Comparison of ENCODE assay signal across 19 mouse cellular contexts in genomic region chr1:153559701-153560100, GRCm38 (mm10). TPM values are rescaled to one million over a fixed set of nuclear protein-coding genes. Genes with fewer than 3 reads are reported as not detected.
A peak's percentile ranks its signal among the peaks of the same experiment; 100 is the strongest.
DNase-seq lines count a peak whose midpoint lies in the region; ATAC-seq and TF ChIP-seq lines count a peak whose summit lies in the region.
"Had no signal": no experiment of that assay in that cellular context is flagged by ENCODE, and none has a peak within 500 bp of the region (broad histone marks: within the 10 kb centered on the region; RNA-seq: fewer than 3 reads in every experiment).

No protein-coding gene starts in this region.

- 0 out of 2 replicates have a peak, but pooled peaks cover 3% of the 10 kb centered on the region for H3K4me1 ChIP-seq in heart, embryonic 12.5 days (replicated peaks)
- H3K4me1 ChIP-seq in lung, postnatal 0 days (ENCODE audit: insufficient read depth, low read depth, low read length), result no peaks in the 10 kb centered on the region
- H3K4me1 ChIP-seq: heart, embryonic 15.5 days; megakaryocyte, embryonic 14.5 days; midbrain, embryonic 15.5 days; stomach, embryonic 15.5 days had no signal

- no peak overlapping the region for H3K9ac ChIP-seq in heart, embryonic 12.5 days
- no peak overlapping the region for H3K9ac ChIP-seq in lung, postnatal 0 days (replicated peaks; ENCODE audit: low read depth)
- H3K9ac ChIP-seq: embryonic facial prominence, embryonic 15.5 days; heart, embryonic 15.5 days; midbrain, embryonic 15.5 days; stomach, embryonic 15.5 days had no signal

- TF ChIP-seq EP300 in lung, postnatal 0 days (IDR thresholded peaks at IDR 0.05), result no peak

- no peaks in the 10 kb centered on the region for H3K36me3 ChIP-seq in heart, embryonic 12.5 days
- H3K36me3 ChIP-seq in lung, postnatal 0 days (ENCODE audit: insufficient read depth, low read length), result no peaks in the 10 kb centered on the region
- H3K36me3 ChIP-seq: embryonic facial prominence, embryonic 15.5 days; heart, embryonic 15.5 days; midbrain, embryonic 15.5 days; stomach, embryonic 15.5 days had no signal

- no peaks in the 10 kb centered on the region for H3K9me3 ChIP-seq in heart, embryonic 12.5 days (replicated peaks)
- H3K9me3 ChIP-seq in lung, postnatal 0 days (ENCODE audit: low read length), result no peaks in the 10 kb centered on the region
- H3K9me3 ChIP-seq: embryonic facial prominence, embryonic 15.5 days; heart, embryonic 15.5 days; megakaryocyte, embryonic 14.5 days; midbrain, embryonic 15.5 days; stomach, embryonic 15.5 days had no signal

- DNase-seq in adrenal gland, postnatal 36 days, result peak; percentile 21 to 25
- DNase-seq in adrenal gland, postnatal 25 days, result no peak
- DNase-seq in heart, postnatal 10 days, result peak; percentile 16 to 20
- peak; percentile 40 for DNase-seq in lung, postnatal 0 days (ENCODE audit: low spot score)
- DNase-seq in lung, adult 18-20 months, result no peak
- peak; percentile 13 for DNase-seq in naive thymus-derived CD4-positive, alpha-beta T cell, adult 2 months (ENCODE audit: low read depth)
- DNase-seq in frontal cortex, adult 2 months (ENCODE audit: extremely low spot score in 1 of 2, low spot score in 1 of 2), result no peak

- 0 out of 2 replicates have a peak, but pooled peaks cover 8% of the 10 kb centered on the region for H3K27me3 ChIP-seq in heart, embryonic 12.5 days (replicated peaks)
- H3K27me3 ChIP-seq in lung, postnatal 0 days (replicated peaks; ENCODE audit: insufficient read depth, low read length), result no peaks in the 10 kb centered on the region
- H3K27me3 ChIP-seq: embryonic facial prominence, embryonic 15.5 days; heart, embryonic 15.5 days; midbrain, embryonic 15.5 days; Patski; stomach, embryonic 15.5 days had no signal

- H3K4me2 ChIP-seq in heart, embryonic 12.5 days, result no peak overlapping the region
- H3K4me2 ChIP-seq in lung, postnatal 0 days (replicated peaks; ENCODE audit: low read depth, low read length), result no peak overlapping the region
- H3K4me2 ChIP-seq: embryonic facial prominence, embryonic 15.5 days; heart, embryonic 15.5 days; midbrain, embryonic 15.5 days; stomach, embryonic 15.5 days had no signal

- no peak for ATAC-seq in heart, embryonic 12.5 days (ENCODE audit: insufficient number of reproducible peaks, low FRiP score)
- ATAC-seq in lung, postnatal 0 days, result peak; percentile 55
- ATAC-seq: midbrain, embryonic 15.5 days; Patski had no signal

- WGBS in heart, embryonic 12.5 days, result 63% methylated on average over 7 of the region's 7 CpGs
- WGBS in lung, postnatal 0 days, result 55% methylated on average over 7 of the region's 7 CpGs

- TF ChIP-seq CTCF in lung, postnatal 0 days (IDR thresholded peaks at IDR 0.05), result no peak

- H3K27ac ChIP-seq in heart, embryonic 12.5 days (ENCODE audit: poor library complexity, severe bottlenecking), result no peak overlapping the region
- H3K27ac ChIP-seq in lung, postnatal 0 days (ENCODE audit: low read length), result no peak overlapping the region
- H3K27ac ChIP-seq: embryonic facial prominence, embryonic 15.5 days; heart, adult 2 months; heart, embryonic 15.5 days; kidney, postnatal 0 days; left cerebral cortex, adult 2 months; midbrain, embryonic 15.5 days; stomach, embryonic 15.5 days had no signal

- intact Hi-C loops in heart, postnatal 10 days (cut with DNase I), result loop anchor here (1.0 to 10.0 kb wide), 3 partner anchors 78 to 625 kb away; no protein-coding TSS in a partner anchor

- H3K4me3 ChIP-seq in heart, embryonic 12.5 days, result no peak overlapping the region
- no peak overlapping the region for H3K4me3 ChIP-seq in lung, postnatal 0 days (ENCODE audit: low read depth, low read length)
- H3K4me3 ChIP-seq: embryonic facial prominence, embryonic 15.5 days; heart, adult 2 months; heart, embryonic 15.5 days; left cerebral cortex, adult 2 months; megakaryocyte, embryonic 14.5 days; midbrain, embryonic 15.5 days; myocyte; stomach, embryonic 15.5 days had no signal

RNA-seq across cellular contexts. Expression of gene Npl, which starts 9.9 kb away (rescaled TPM):
- 1 to 10 TPM; 4.2 to 7.6 TPM for total RNA-seq in adrenal gland, postnatal 36 days (2021)
- 11.3 and 12.7 TPM in 2 replicates for total RNA-seq in adrenal gland, postnatal 25 days (2021)
- 1 to 10 TPM; 2.4 to 2.6 TPM for total RNA-seq in heart, postnatal 10 days (2021)
- polyA plus RNA-seq in heart, embryonic 12.5 days (2016; fragmentation: Nextera tagmentation; extraction: Ambion mirVana), result 6.6 and 7.4 TPM in 2 replicates
- polyA plus RNA-seq in lung, postnatal 0 days (2015; fragmentation: Nextera tagmentation; extraction: Ambion mirVana), result 4.0 and 4.9 TPM in 2 replicates
- 3.5 and 4.6 TPM in 2 replicates for polyA plus RNA-seq in frontal cortex, adult 2 months (2012; rRNA removed)
- polyA plus RNA-seq: CD4-positive, CD25-positive, alpha-beta regulatory T cell, adult 4 months had no signal

Comparison
In these comparisons a context has a peak if more than half of its experiments do, and no peak if none do; other contexts are left out.
1. DNase-seq: peak in adrenal gland, postnatal 36 days (2 of 2), heart, postnatal 10 days (2 of 2), lung, postnatal 0 days (single experiment) and naive thymus-derived CD4-positive, alpha-beta T cell, adult 2 months (single experiment); none in adrenal gland, postnatal 25 days (single experiment), lung, adult 18-20 months (0 of 2) and frontal cortex, adult 2 months (0 of 2).